Mouse (Mus musculus): ENCODE results near the gene Gpld1.

Gpld1 gene

GRCm38 (mm10) chr13:24942512-24943282 is at the start of gene Gpld1:
Gene Gpld1, plus strand, starts transcription at chr13:24943152.
- DNase-seq (ENCODE audit: low read depth, low spot score) = no peak

- DNase-seq (ENCODE audit: low read depth, low spot score) = no peak
Measured at GRCm38 (mm10) chr13:24893880-24894279, 49.1 kb upstream of the Gpld1 start.

- DNase-seq (ENCODE audit: low read depth, low spot score) = no peak
Measured at GRCm38 (mm10) chr13:24901916-24902315, 41.0 kb upstream of the Gpld1 start.

- no peak for DNase-seq (ENCODE audit: low read depth, low spot score)
Measured at GRCm38 (mm10) chr13:24903412-24903811, 39.5 kb upstream of the Gpld1 start.

GRCm38 (mm10) chr13:24905422-24905821 is 37.5 kb upstream of the Gpld1 start:
- no peak for DNase-seq (ENCODE audit: low read depth, low spot score)

GRCm38 (mm10) chr13:24906831-24907570 is 36.0 kb upstream of the Gpld1 start:
- DNase-seq (ENCODE audit: low read depth, low spot score) = no peak

GRCm38 (mm10) chr13:24909112-24909511 is 33.8 kb upstream of the Gpld1 start:
- DNase-seq (ENCODE audit: low read depth, low spot score) = no peak

- no peak for DNase-seq (ENCODE audit: low read depth, low spot score)
Measured at GRCm38 (mm10) chr13:24913576-24913975, 29.4 kb upstream of the Gpld1 start.

GRCm38 (mm10) chr13:24914915-24915314 is 28.0 kb upstream of the Gpld1 start:
- DNase-seq (ENCODE audit: low read depth, low spot score) = no peak

GRCm38 (mm10) chr13:24915831-24916230 is 27.1 kb upstream of the Gpld1 start:
- DNase-seq (ENCODE audit: low read depth, low spot score) = no peak

- DNase-seq (ENCODE audit: low read depth, low spot score) = peak; percentile 74
Measured at GRCm38 (mm10) chr13:24920333-24920977, 22.5 kb upstream of the Gpld1 start.

GRCm38 (mm10) chr13:24921281-24921680 is 21.7 kb upstream of the Gpld1 start:
- no peak for DNase-seq (ENCODE audit: low read depth, low spot score)

- DNase-seq (ENCODE audit: low read depth, low spot score) = no peak
Measured at GRCm38 (mm10) chr13:24923991-24924390, 19.0 kb upstream of the Gpld1 start.

GRCm38 (mm10) chr13:24930591-24930990 is 12.4 kb upstream of the Gpld1 start:
- DNase-seq (ENCODE audit: low read depth, low spot score) = no peak

- no peak for DNase-seq (ENCODE audit: low read depth, low spot score)
Measured at GRCm38 (mm10) chr13:24933199-24933598, 9.8 kb upstream of the Gpld1 start.

- no peak for DNase-seq (ENCODE audit: low read depth, low spot score)
Measured at GRCm38 (mm10) chr13:24936772-24937107, 6.2 kb upstream of the Gpld1 start.

GRCm38 (mm10) chr13:24937108-24937838 is 5.7 kb upstream of the Gpld1 start, which contains the start of gene Aldh5a1:
Gene Aldh5a1, minus strand, starts transcription at chr13:24937661.
- peak; percentile 48 for DNase-seq (ENCODE audit: low read depth, low spot score)

GRCm38 (mm10) chr13:24937839-24938166 is 5.1 kb upstream of the Gpld1 start:
- DNase-seq (ENCODE audit: low read depth, low spot score) = no peak

GRCm38 (mm10) chr13:24938683-24939082 is 4.3 kb upstream of the Gpld1 start:
- DNase-seq (ENCODE audit: low read depth, low spot score) = peak; percentile 66

- no peak for DNase-seq (ENCODE audit: low read depth, low spot score)
Measured at GRCm38 (mm10) chr13:24939472-24939871, 3.5 kb upstream of the Gpld1 start.

GRCm38 (mm10) chr13:24943303-24943702 is 351 bp downstream of the Gpld1 start:
- no peak for DNase-seq (ENCODE audit: low read depth, low spot score)

GRCm38 (mm10) chr13:24945567-24945966 is 2.6 kb downstream of the Gpld1 start:
- peak; percentile 14 for DNase-seq (ENCODE audit: low read depth, low spot score)

All from 3T3-L1 (cell line).